Mouse (Mus musculus) myocyte (in vitro differentiated cells): ENCODE measurements around the gene Gm20489.

ENCODE experiments used
- E2F4 ChIP-seq: IDR thresholded peaks from one replicate; pipeline ENCODE4 v1.6.1; 2011; ENCODE audit warnings: mild to moderate bottlenecking, control low read depth, moderate library complexity; ENCODE audit not compliant: insufficient read depth
- MAX ChIP-seq: IDR thresholded peaks from one replicate; pipeline ENCODE4 v1.6.1; 2011; ENCODE audit warnings: low read depth, mild to moderate bottlenecking, control low read depth
- MYOD1 ChIP-seq, 3 experiments: IDR thresholded peaks; one replicate each; pipeline ENCODE4 v1.6.1; 2011; ENCODE audit warnings: control low read depth in 2 of 3, low read depth in 2 of 3, mild to moderate bottlenecking in 2 of 3, moderate library complexity in 1 of 3; ENCODE audit not compliant: insufficient read length in 2 of 3, control insufficient read depth in 1 of 3
- POLR2A ChIP-seq: IDR thresholded peaks from one replicate; pipeline ENCODE4 v1.6.1; 2011; ENCODE audit warnings: low read depth, mild to moderate bottlenecking, control low read depth, moderate library complexity; ENCODE audit not compliant: insufficient read length
- POLR2AphosphoS2 ChIP-seq: IDR thresholded peaks from one replicate; pipeline ENCODE4 v1.6.1; 2011; ENCODE audit warnings: low read depth, control low read depth; ENCODE audit not compliant: insufficient read length
- REST ChIP-seq: IDR thresholded peaks from one replicate; pipeline ENCODE4 v1.6.1; 2011; ENCODE audit warnings: mild to moderate bottlenecking, control low read depth, moderate library complexity; ENCODE audit not compliant: insufficient read depth, insufficient read length
- SRF ChIP-seq: IDR thresholded peaks from one replicate; pipeline ENCODE4 v1.6.1; 2011; ENCODE audit warnings: low read depth; ENCODE audit not compliant: control insufficient read depth, insufficient read length
- TCF12 ChIP-seq: IDR thresholded peaks from one replicate; pipeline ENCODE4 v1.6.1; 2011; ENCODE audit warnings: mild to moderate bottlenecking, control low read depth; ENCODE audit not compliant: poor library complexity, insufficient read depth, severe bottlenecking
- USF1 ChIP-seq: IDR thresholded peaks from one replicate; pipeline ENCODE4 v1.6.1; 2011; ENCODE audit warnings: low read depth, mild to moderate bottlenecking, control low read depth, moderate library complexity

DNA sequence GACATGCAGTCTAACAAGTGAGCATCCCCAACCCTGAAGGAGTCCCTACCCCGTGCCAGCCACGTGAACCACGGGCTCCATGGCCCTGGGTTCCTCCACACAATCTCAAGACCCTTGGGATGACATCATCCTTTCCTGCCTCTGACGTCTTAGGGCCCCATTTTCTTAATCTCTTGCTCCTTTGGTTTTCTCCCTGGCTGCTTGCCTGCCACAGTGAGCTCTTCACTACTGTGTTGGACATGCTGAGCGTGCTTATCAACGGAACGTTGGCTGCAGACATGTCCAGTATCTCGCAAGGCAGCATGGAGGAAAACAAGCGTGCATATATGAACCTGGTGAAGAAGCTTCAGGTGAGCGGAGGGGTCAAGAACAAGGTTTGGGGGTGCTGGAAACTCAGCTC, 21.3 kb upstream of the Gm20489 start:
- TF ChIP-seq POLR2A (no peak), TCF12 (no peak), MAX (no peak), USF1 (no peak), REST (no peak), E2F4 (no peak), POLR2AphosphoS2 (no peak), MYOD1 (IDR thresholded peaks at IDR 0.05; ENCODE audit: control insufficient read depth in 1 of 3, insufficient read length in 2 of 3, low read depth in 2 of 3) (no peak), SRF (no peak)
